Mouse (Mus musculus): ENCODE measurements around the gene Wdr54. TPM values are rescaled to one million over a fixed set of nuclear protein-coding genes. Genes with fewer than 3 reads are reported as not detected.

The Wdr54 gene
- total RNA-seq, 1 experiment from 2014 or later: 0.20 TPM

Other genes starting within 250 kb of the Wdr54 start
- gene Sema4f, start 216.6 kb downstream of the Wdr54 start, total RNA-seq (2017): 0.13 and 0.55 TPM in 2 replicates
- 1.2 and 2.6 TPM in 2 replicates for gene M1ap, start 209.5 kb downstream of the Wdr54 start, total RNA-seq (2017)
- gene Dok1, start 122.9 kb downstream of the Wdr54 start, total RNA-seq (2017): 22.9 and 39.6 TPM in 2 replicates
- gene Loxl3, start 122.2 kb downstream of the Wdr54 start, total RNA-seq (2017): 1.3 and 2.2 TPM in 2 replicates
- gene Aup1, start 101.9 kb downstream of the Wdr54 start, total RNA-seq (2017): 114 and 124 TPM in 2 replicates
- 42.7 and 43.3 TPM in 2 replicates for gene Htra2, start 101.1 kb downstream of the Wdr54 start, total RNA-seq (2017)
- gene Dqx1, start 98.6 kb downstream of the Wdr54 start, total RNA-seq (2017): 0.13 and 0.25 TPM in 2 replicates
- gene Tlx2, start 86.1 kb downstream of the Wdr54 start, total RNA-seq (2017): not detected in 2 replicates
- gene Pcgf1, start 78.5 kb downstream of the Wdr54 start, total RNA-seq (2017): 24.2 and 24.6 TPM in 2 replicates
- 1.5 TPM in 1 of 2 replicates, not detected in the other for gene Lbx2, start 70.0 kb downstream of the Wdr54 start, total RNA-seq (2017)
- gene Ccdc142, start 54.8 kb downstream of the Wdr54 start, total RNA-seq (2017): 0.45 and 2.3 TPM in 2 replicates
- 2.4 and 4.1 TPM in 2 replicates for gene Gm42688, start 54.8 kb downstream of the Wdr54 start, total RNA-seq (2017)
- gene Mrpl53, start 47.4 kb downstream of the Wdr54 start, total RNA-seq (2017): 8.4 and 19.3 TPM in 2 replicates
- 57.8 and 60.4 TPM in 2 replicates for gene Mogs, start 40.9 kb downstream of the Wdr54 start, total RNA-seq (2017)
- 148 and 226 TPM in 2 replicates for gene Wbp1, start 34.8 kb downstream of the Wdr54 start, total RNA-seq (2017)
- 31.1 and 42.3 TPM in 2 replicates for gene Ino80b, start 31.0 kb downstream of the Wdr54 start, total RNA-seq (2017)
- gene Rtkn, start 20.9 kb downstream of the Wdr54 start, total RNA-seq (2017): 7.1 and 12.4 TPM in 2 replicates
- gene 1700003E16Rik, start within 50 bp of the Wdr54 start, total RNA-seq (2017): 0.35 TPM in 1 of 2 replicates, not detected in the other
- 50.5 and 70.9 TPM in 2 replicates for gene Dctn1, start 9.5 kb upstream of the Wdr54 start, total RNA-seq (2017)
- gene Slc4a5, start 63.4 kb upstream of the Wdr54 start, total RNA-seq (2017): not detected in 2 replicates
- gene Mthfd2, start 169.5 kb upstream of the Wdr54 start, total RNA-seq (2017): 11.4 and 11.9 TPM in 2 replicates
- 136 and 163 TPM in 2 replicates for gene Mob1a, start 169.6 kb upstream of the Wdr54 start, total RNA-seq (2017)
- 53.2 and 53.4 TPM in 2 replicates for gene Bola3, start 192.8 kb upstream of the Wdr54 start, total RNA-seq (2017)